Mouse (Mus musculus) neural tube, embryonic 12.5 days (tissue): ENCODE measurements around the gene Plxna3. TPM values are rescaled to one million over a fixed set of nuclear protein-coding genes. Genes with fewer than 3 reads are reported as not detected.
"Not testable (repeated sequence)": the region's sequence is repeated elsewhere in the genome, so short reads cannot be mapped to it uniquely, and the experiment has no call there.

ENCODE experiments used
- ATAC-seq: fragments of 200-750 bp; cut with Nextera tagmentation; 2 replicates; pipeline ENCODE4 v1.8.0; 2017; ENCODE audit warnings: low read depth, mild to moderate bottlenecking, moderate TSS enrichment, moderate library complexity; ENCODE audit not compliant: low FRiP score
- H3K27ac ChIP-seq: fragments of 300-500 bp; sonication (generic); 2 replicates; pipeline ENCODE4 v1.5.1; 2016
- H3K27me3 ChIP-seq: fragments of 300-500 bp; sonication (generic); replicated peaks from 2 replicates; pipeline ENCODE4 v1.6.1; 2016; ENCODE audit warnings: mild to moderate bottlenecking
- H3K36me3 ChIP-seq: fragments of 300-500 bp; sonication (generic); 2 replicates; pipeline ENCODE4 v1.6.1; 2016; ENCODE audit warnings: mild to moderate bottlenecking
- H3K4me1 ChIP-seq: fragments of 300-500 bp; sonication (generic); 2 replicates; pipeline ENCODE4 v1.6.1; 2016
- H3K4me2 ChIP-seq: fragments of 300-500 bp; sonication (generic); replicated peaks from 2 replicates; pipeline ENCODE4 v1.6.1; 2016; ENCODE audit warnings: mild to moderate bottlenecking
- H3K4me3 ChIP-seq: fragments of 300-500 bp; sonication (generic); 2 replicates; pipeline ENCODE4 v1.5.1; 2016
- H3K9ac ChIP-seq: fragments of 300-500 bp; sonication (generic); 2 replicates; pipeline ENCODE4 v1.6.1; 2016; ENCODE audit warnings: mild to moderate bottlenecking
- H3K9me3 ChIP-seq: fragments of 300-500 bp; sonication (generic); 2 replicates; pipeline ENCODE4 v1.6.1; 2016; ENCODE audit warnings: mild to moderate bottlenecking
- WGBS: fragments of 180-500 bp; shearing (Covaris S2); methylation state at CpG from one replicate; pipeline ENCODE4 v1.1.7; 2016; 5-methylcytosine and 5-hydroxymethylcytosine counted together
- polyA plus RNA-seq: library from polyadenylated mRNA; unstranded; fragments of >200 nt; fragmentation: Nextera tagmentation; extraction: Ambion mirVana; gene quantifications from 2 replicates; pipeline ENCODE4 v1.2.1, GENCODE M21; 2016

Gene Plxna3
- polyA plus RNA-seq, 1 experiment from 2014 or later = 54.6 TPM

- peak within 1 kb of the TSS; percentile 71 for H3K4me2 ChIP-seq
- H3K27ac ChIP-seq = peak within 1 kb of the TSS; percentile 53
- peak; percentile 96 for ATAC-seq
- 21% methylated on average over 59 of the region's 59 CpGs for WGBS
- no peaks in the 10 kb centered on the region for H3K9me3 ChIP-seq
- peak within 1 kb of the TSS; percentile 77 for H3K9ac ChIP-seq
- H3K4me1 ChIP-seq = peaks cover 3% of the 10 kb centered on the region; the same call in 1 of the 2 replicates
- H3K27me3 ChIP-seq = no peaks in the 10 kb centered on the region
- peak within 1 kb of the TSS; percentile 52 for H3K4me3 ChIP-seq
- H3K36me3 ChIP-seq = peaks cover 21% of the 10 kb centered on the region
Measured at GRCm38 (mm10) chrX:74312540-74313464, 16.1 kb upstream of the Plxna3 start, which contains the start of gene Fam50a. Fam50a (plus strand) TSS chrX:74313033.

GRCm38 (mm10) chrX:74329215-74329671, 377 bp downstream of the Plxna3 start:
- peak overlapping the region; percentile 53 for H3K4me3 ChIP-seq
- peak overlapping the region; percentile 64 for H3K9ac ChIP-seq
- no peaks in the 10 kb centered on the region for H3K9me3 ChIP-seq
- peak overlapping the region; percentile 64 for H3K4me2 ChIP-seq
- peaks cover 18% of the 10 kb centered on the region for H3K36me3 ChIP-seq
- WGBS = 26% methylated on average over 10 of the region's 10 CpGs
- H3K27me3 ChIP-seq = no peaks in the 10 kb centered on the region
- H3K27ac ChIP-seq = no peak overlapping the region
- H3K4me1 ChIP-seq = peaks cover 22% of the 10 kb centered on the region
- peak; percentile 57 for ATAC-seq

DNA sequence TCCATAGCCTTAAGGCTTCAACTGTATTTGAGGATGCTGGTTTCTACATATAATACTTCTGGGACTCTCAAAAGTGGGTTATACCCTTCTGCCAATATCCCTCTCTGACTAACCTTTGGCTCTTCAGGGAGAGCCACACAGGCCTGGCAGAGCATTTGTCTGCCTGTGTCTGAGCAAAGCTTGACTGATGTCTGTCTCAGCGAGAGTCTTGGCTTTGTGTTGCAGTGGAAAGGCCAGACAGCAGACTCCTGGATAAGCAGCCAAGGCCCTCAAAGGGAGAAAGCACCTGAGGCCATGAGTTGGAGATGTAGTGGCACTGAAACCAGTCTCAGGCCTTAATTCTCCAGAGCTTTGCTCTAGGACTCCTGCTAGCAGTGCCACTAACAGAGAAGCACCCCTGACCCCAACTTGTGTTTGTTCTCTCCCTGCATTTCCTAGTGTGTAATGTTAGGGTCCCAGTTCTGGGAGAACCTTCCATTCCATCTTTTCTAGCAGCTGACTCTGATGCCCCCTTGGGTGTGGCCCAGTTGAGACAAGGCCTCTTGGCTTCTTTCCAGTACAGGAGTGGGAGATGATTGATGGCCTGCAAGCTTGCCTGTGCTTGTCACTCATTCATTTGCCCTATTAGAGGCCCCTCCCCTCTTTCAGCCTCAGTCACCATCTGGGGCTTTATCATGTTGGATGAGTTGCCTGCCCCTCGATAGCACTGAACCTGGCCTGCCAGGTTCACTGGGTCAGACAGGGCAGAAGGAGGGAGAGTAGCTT, 1.5 kb downstream of the Plxna3 start:
- H3K36me3 ChIP-seq = peaks cover 25% of the 10 kb centered on the region
- ATAC-seq = no peak
- H3K4me2 ChIP-seq = peak overlapping the region; percentile 64
- H3K27ac ChIP-seq = no peak overlapping the region; the same call in 1 of the 2 replicates
- H3K9me3 ChIP-seq = no peaks in the 10 kb centered on the region
- peaks cover 22% of the 10 kb centered on the region for H3K4me1 ChIP-seq
- WGBS = 44% methylated on average over 2 of the region's 2 CpGs
- peak overlapping the region; percentile 64 for H3K9ac ChIP-seq
- no peaks in the 10 kb centered on the region for H3K27me3 ChIP-seq
- peak overlapping the region; percentile 53 for H3K4me3 ChIP-seq

DNA sequence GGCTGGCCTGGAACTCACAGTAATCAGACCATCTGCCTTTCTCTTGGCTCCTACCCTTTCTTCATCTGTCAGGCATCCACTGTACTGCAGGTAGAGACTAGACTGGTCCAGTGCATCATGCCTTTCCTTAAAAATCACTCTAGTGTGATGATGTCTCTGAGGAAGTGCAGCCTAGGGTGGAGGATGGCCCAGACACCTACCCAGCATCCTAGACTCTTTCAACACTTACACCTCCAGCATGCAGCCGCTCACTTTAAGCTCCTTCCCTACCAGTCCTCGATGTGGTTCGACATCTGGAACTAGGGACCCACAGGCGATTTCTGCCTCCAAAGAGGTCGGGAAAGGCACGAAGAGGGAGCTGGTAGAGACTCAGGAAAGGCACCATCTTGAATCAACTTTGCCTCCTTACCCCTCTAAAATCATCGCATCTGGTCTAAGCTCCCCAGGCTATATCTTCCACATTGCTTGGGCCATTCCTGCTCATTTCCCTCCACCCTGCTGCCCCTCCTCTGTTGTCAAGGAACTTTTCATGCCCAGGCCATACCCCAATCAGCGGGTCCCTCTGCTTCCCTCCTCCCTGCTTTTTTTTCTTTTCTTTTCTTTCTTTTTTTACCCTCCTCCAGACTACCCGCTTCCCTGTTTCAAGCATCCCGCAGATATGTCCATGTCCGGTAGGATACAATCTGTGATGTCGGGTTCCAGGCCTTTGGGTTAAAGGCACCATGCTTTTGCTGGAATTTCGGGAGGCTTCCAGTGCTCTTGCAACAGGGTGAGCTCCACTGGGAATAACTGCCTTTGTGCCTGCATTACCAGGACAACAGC, 24.0 kb downstream of the Plxna3 start:
- no peaks in the 10 kb centered on the region for H3K4me1 ChIP-seq
- peak overlapping the region; percentile 63 for H3K4me2 ChIP-seq
- 27% methylated on average over 13 of the region's 13 CpGs for WGBS
- ATAC-seq = peak; percentile 66
- H3K36me3 ChIP-seq = no peaks in the 10 kb centered on the region
- peak overlapping the region; percentile 39 for H3K4me3 ChIP-seq
- peak overlapping the region; percentile 55 for H3K9ac ChIP-seq
- H3K27ac ChIP-seq = no peak overlapping the region
- H3K27me3 ChIP-seq = no peaks in the 10 kb centered on the region
- H3K9me3 ChIP-seq = no peaks in the 10 kb centered on the region

GRCm38 (mm10) chrX:74353467-74353770, 24.6 kb downstream of the Plxna3 start, which contains the start of gene Lage3:
Lage3 (minus strand) TSS chrX:74353618.
- ATAC-seq = peak; percentile 80
- H3K36me3 ChIP-seq = no peaks in the 10 kb centered on the region
- WGBS = 18% methylated on average over 13 of the region's 22 CpGs

DNA sequence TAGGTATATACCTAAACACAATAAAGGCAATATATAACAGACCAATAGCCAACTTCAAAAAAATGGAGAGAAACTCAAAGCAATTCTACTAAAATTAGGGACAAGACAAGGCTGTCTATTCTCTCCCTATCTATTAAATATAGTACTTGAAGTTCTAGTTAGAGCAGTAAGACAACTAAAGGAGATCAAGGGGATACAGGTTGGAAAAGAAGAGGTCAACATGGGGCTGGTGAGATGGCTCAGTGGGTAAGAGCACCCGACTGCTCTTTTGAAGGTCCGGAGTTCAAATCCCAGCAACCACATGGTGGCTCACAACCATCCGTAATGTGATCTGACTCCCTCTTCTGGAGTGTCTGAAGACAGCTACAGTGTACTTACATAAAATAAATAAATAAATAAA, 28.2 kb downstream of the Plxna3 start:
- WGBS = 90% methylated on average over 3 of the region's 3 CpGs
- not testable (repeated sequence) for ATAC-seq, H3K9ac ChIP-seq

More at GRCm38 (mm10) chrX:74353467-74353770, 24.6 kb downstream of the Plxna3 start, which contains the start of gene Lage3:
- H3K9ac ChIP-seq = peak within 1 kb of the TSS; percentile 55
- H3K4me1 ChIP-seq = no peaks in the 10 kb centered on the region
- no peak within 1 kb of the TSS for H3K27ac ChIP-seq
- H3K27me3 ChIP-seq = no peaks in the 10 kb centered on the region
- H3K4me2 ChIP-seq = peak within 1 kb of the TSS; percentile 63
- no peaks in the 10 kb centered on the region for H3K9me3 ChIP-seq
- peak within 1 kb of the TSS; percentile 39 for H3K4me3 ChIP-seq

DNA sequence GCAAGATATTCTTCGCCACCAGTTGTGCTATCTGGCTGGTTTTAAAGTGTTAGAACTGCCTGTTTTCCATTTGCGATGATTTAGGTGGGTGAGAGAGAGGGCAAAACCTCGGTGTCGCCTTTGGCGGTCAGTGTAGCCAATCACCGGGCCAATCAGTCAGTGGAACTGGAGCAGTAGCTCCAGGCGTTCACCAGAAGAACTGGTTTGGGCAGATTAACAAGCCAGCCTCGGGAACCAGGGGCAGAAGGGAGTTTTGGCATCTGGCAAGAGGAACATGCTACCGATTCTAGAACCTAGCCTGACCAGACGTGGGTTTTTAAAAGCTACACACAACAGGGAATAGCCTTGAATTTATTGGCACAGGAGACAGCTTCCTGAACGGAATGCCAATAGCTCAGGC, 30.3 kb downstream of the Plxna3 start:
- no peak for ATAC-seq
- no peak overlapping the region for H3K4me2 ChIP-seq
- no peaks in the 10 kb centered on the region for H3K36me3 ChIP-seq
- H3K4me3 ChIP-seq = no peak overlapping the region
- H3K27me3 ChIP-seq = no peaks in the 10 kb centered on the region
- 53% methylated on average over 11 of the region's 11 CpGs for WGBS
- H3K9me3 ChIP-seq = no peaks in the 10 kb centered on the region
- no peaks in the 10 kb centered on the region for H3K4me1 ChIP-seq
- no peak overlapping the region for H3K27ac ChIP-seq
- no peak overlapping the region for H3K9ac ChIP-seq

More for the DNA sequence above, 28.2 kb downstream of the Plxna3 start:
- not testable (repeated sequence) for H3K4me1 ChIP-seq, H3K27ac ChIP-seq, H3K27me3 ChIP-seq, H3K9me3 ChIP-seq, H3K36me3 ChIP-seq, H3K4me3 ChIP-seq, H3K4me2 ChIP-seq

DNA sequence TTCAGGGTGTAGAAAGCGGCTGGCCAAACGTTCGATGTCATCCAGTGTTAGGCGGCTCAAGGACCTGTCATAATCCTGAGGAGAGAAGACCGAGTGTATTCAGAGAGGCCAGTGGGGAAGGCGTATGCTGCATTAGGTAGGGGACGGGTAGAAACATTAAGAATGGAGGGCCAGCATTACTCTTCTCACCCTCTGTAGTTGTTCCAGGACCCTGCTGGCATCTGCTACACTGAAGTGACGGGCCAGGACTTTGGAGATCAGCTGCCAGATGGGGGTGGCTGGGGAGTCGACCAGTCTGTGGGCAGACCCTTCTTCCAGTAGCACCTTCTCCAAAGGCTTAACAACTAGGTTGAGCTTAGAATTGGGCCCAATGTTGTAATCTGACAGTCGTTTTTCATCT, 38.6 kb downstream of the Plxna3 start:
- H3K27me3 ChIP-seq = no peaks in the 10 kb centered on the region
- peak overlapping the region; percentile 54 for H3K4me3 ChIP-seq
- H3K36me3 ChIP-seq = no peaks in the 10 kb centered on the region
- H3K4me1 ChIP-seq = no peaks in the 10 kb centered on the region; the same call in 1 of the 2 replicates
- no peak for ATAC-seq
- WGBS = 74% methylated on average over 10 of the region's 10 CpGs
- H3K27ac ChIP-seq = no peak overlapping the region
- H3K9me3 ChIP-seq = no peaks in the 10 kb centered on the region
- H3K4me2 ChIP-seq = peak overlapping the region; percentile 64
- H3K9ac ChIP-seq = peak overlapping the region; percentile 73

- Histone ChIP-seq H3K4me3 (peak overlapping the region; percentile 54), H3K9ac (peak overlapping the region; percentile 73), H3K36me3 (no peaks in the 10 kb centered on the region), H3K27ac (no peak overlapping the region), H3K9me3 (no peaks in the 10 kb centered on the region), H3K4me2 (peak overlapping the region; percentile 64), H3K27me3 (no peaks in the 10 kb centered on the region), H3K4me1 (no peaks in the 10 kb centered on the region; the same call in 1 of the 2 replicates)
- 21% methylated on average over 46 of the region's 49 CpGs for WGBS
- ATAC-seq = peak; percentile 67
Measured at GRCm38 (mm10) chrX:74368209-74368909, 39.5 kb downstream of the Plxna3 start.

- Histone ChIP-seq H3K27me3 (no peaks in the 10 kb centered on the region), H3K4me3 (peak within 1 kb of the TSS; percentile 41), H3K4me1 (no peaks in the 10 kb centered on the region), H3K9ac (peak within 1 kb of the TSS; percentile 57; the same call in 1 of the 2 replicates), H3K4me2 (peak within 1 kb of the TSS; percentile 60), H3K9me3 (no peaks in the 10 kb centered on the region), H3K36me3 (no peaks in the 10 kb centered on the region), H3K27ac (no peak within 1 kb of the TSS)
- ATAC-seq = peak; percentile 89
- 18% methylated on average over 32 of the region's 32 CpGs for WGBS
Measured at GRCm38 (mm10) chrX:74372888-74373549, 44.2 kb downstream of the Plxna3 start, which contains the start of the genes Ubl4a and Slc10a3. Ubl4a (minus strand) TSS chrX:74373218. Slc10a3 (minus strand) TSS chrX:74373349.
